Mouse (Mus musculus) spleen, adult 2 months (tissue): Measurements from ENCODE around the gene Slc9a3r2. TPM values are rescaled to one million over a fixed set of nuclear protein-coding genes. Genes with fewer than 3 reads are reported as not detected.
A peak's percentile ranks its signal among the peaks of the same experiment; 100 is the strongest.
"Not testable (repeated sequence)": the region's sequence is repeated elsewhere in the genome, so short reads cannot be mapped to it uniquely, and the experiment has no call there.

ENCODE experiments used
- DNase-seq, 2 experiments: peaks; one replicate each; pipeline versions ENCODE4 v3.0.0 to v3.0.0-alpha.2; 2012 to 2021; ENCODE audit warnings: low spot score in 2 of 2, low read depth in 1 of 2
- H3K27ac ChIP-seq: fragments of 200-500 bp; 2 replicates; pipeline ENCODE4 v1.5.1; 2012; ENCODE audit warnings: low read length, inconsistent platforms; ENCODE audit not compliant: insufficient read depth
- H3K27me3 ChIP-seq: fragments of 200-500 bp; 2 replicates; pipeline ENCODE4 v1.6.1; 2012; ENCODE audit warnings: mild to moderate bottlenecking, moderate library complexity, low read length, inconsistent platforms; ENCODE audit not compliant: control insufficient read depth, insufficient read depth
- H3K36me3 ChIP-seq: fragments of 200-500 bp; 2 replicates; pipeline ENCODE4 v1.6.1; 2012; ENCODE audit warnings: mild to moderate bottlenecking, low read length, inconsistent platforms; ENCODE audit not compliant: control insufficient read depth, insufficient read depth
- H3K4me1 ChIP-seq: fragments of 200-500 bp; 2 replicates; pipeline ENCODE4 v1.6.1; 2011; ENCODE audit warnings: inconsistent platforms; ENCODE audit not compliant: control insufficient read depth, insufficient read depth, insufficient read length
- H3K4me3 ChIP-seq: fragments of 200-500 bp; 2 replicates; pipeline ENCODE4 v1.5.1; 2011; ENCODE audit warnings: mild to moderate bottlenecking, inconsistent platforms; ENCODE audit not compliant: insufficient read depth, insufficient read length; ENCODE audit errors: extremely low read depth
- CTCF ChIP-seq: fragments of 200-500 bp; IDR thresholded peaks from 2 replicates; pipeline ENCODE4 v1.5.1; 2011; ENCODE audit warnings: mild to moderate bottlenecking, inconsistent platforms; ENCODE audit not compliant: insufficient read depth, insufficient read length, insufficient replicate concordance; ENCODE audit errors: extremely low read depth
- POLR2A ChIP-seq: fragments of 200-500 bp; IDR thresholded peaks from 2 replicates; pipeline ENCODE4 v1.6.1; 2011; ENCODE audit warnings: low read depth, low read length, inconsistent platforms
- WGBS: fragments of 180-500 bp; shearing (Covaris S2); methylation state at CpG from one replicate; pipeline ENCODE4 v1.1.7; 2018; 5-methylcytosine and 5-hydroxymethylcytosine counted together
- polyA plus RNA-seq: library from polyadenylated mRNA; depleted of rRNA; stranded (reverse); fragments of >200 nt; gene quantifications from 2 replicates; pipeline ENCODE4 v1.2.3, GENCODE M21; 2012

Slc9a3r2 gene
- polyA plus RNA-seq, 1 experiment, result 62.2 TPM

DNA sequence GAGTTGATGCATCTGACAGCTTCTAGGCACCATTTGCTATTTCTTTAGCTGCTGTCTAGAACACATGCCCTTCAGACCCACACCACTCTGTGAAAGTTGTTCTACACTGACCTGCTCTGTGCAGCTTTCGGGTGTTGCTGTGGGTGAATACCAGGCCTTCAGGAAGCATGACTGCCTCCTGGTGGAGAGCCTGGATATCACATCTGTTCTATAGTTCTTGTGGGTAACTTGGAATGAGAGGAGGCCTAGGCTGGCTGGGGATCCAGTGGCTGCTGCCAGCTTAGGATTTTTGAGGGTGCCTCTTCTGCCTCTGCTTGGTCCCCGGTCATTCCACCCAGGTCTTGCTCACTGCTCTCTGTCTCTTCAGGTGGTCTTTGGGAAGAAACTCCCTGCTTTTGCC is 26.1 kb upstream of the Slc9a3r2 start:
- peak; percentile 56 to 66 for DNase-seq
- 70% methylated on average over 2 of the region's 2 CpGs for WGBS
- Histone ChIP-seq H3K27ac (no peak overlapping the region), H3K4me3 (no peak overlapping the region), H3K36me3 (peaks cover 33% of the 10 kb centered on the region), H3K4me1 (peaks cover 5% of the 10 kb centered on the region; the same call in 1 of the 2 replicates), H3K27me3 (no peaks in the 10 kb centered on the region)
- peak; percentile 67; the same call in 1 of the 2 replicates for TF ChIP-seq CTCF
- no peak for TF ChIP-seq POLR2A

DNA sequence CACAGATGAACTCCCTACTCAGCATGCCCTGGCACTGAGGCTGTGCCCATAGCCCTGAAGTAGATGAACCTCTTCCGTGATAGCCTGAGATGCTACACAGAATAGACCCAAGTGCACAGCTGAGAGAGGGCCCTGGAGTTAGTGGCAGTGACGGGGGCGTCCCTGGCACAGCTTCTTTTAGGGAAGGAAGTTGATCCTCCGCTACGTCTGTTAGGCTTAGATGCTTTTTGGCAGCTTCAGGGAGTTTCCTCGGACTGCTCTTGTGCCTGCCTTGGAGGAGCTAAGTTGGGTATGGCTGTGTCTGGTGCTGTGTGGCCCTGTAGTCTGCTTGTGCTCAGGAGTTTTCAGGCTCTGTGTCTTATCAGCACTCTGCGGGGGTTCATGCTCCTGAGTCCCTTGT is 24.1 kb upstream of the Slc9a3r2 start:
- Histone ChIP-seq H3K36me3 (peaks cover 16% of the 10 kb centered on the region), H3K27ac (no peak overlapping the region), H3K4me3 (no peak overlapping the region), H3K4me1 (peaks cover 12% of the 10 kb centered on the region; the same call in 1 of the 2 replicates), H3K27me3 (no peaks in the 10 kb centered on the region)
- 52% methylated on average over 7 of the region's 7 CpGs for WGBS
- DNase-seq, result no peak
- TF ChIP-seq CTCF (no peak), POLR2A (no peak)

DNA sequence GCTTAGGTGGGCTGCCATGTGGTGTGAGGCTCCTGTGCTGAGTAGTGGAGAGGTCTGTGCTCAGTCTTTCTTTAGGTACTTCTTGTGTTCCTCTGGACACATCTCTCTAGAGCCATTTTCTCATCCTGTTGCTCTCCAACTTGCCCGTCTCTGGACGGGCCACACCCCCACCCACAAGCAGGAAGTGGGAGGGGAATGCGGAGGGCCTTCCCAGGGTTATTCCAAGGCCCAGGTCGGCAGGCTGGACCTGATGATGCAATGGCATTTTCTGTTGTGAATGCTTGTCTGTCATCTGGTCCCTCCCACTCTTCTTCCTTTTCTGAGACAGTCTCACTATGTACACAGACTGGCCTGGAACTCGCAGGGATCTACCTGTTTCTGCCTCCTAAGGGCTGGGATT is 22.0 kb upstream of the Slc9a3r2 start:
- Histone ChIP-seq H3K27me3 (no peaks in the 10 kb centered on the region), H3K27ac (no peak overlapping the region), H3K4me1 (peaks cover 12% of the 10 kb centered on the region; the same call in 1 of the 2 replicates), H3K36me3 (peaks cover 3% of the 10 kb centered on the region), H3K4me3 (no peak overlapping the region)
- 41% methylated on average over 5 of the region's 5 CpGs for WGBS
- TF ChIP-seq POLR2A (no peak), CTCF (no peak)
- no peak for DNase-seq

- WGBS, result 70% methylated on average over 5 of the region's 5 CpGs
- TF ChIP-seq POLR2A (no peak), CTCF (no peak)
- H3K27ac ChIP-seq, result no peak overlapping the region
- H3K36me3 ChIP-seq, result no peaks in the 10 kb centered on the region
- H3K4me3 ChIP-seq, result no peak overlapping the region
- peaks cover 12% of the 10 kb centered on the region; the same call in 1 of the 2 replicates for H3K4me1 ChIP-seq
- DNase-seq, result no peak
- H3K27me3 ChIP-seq, result no peaks in the 10 kb centered on the region
Measured at GRCm38 (mm10) chr17:24671346-24671745, 21.2 kb upstream of the Slc9a3r2 start.

DNA sequence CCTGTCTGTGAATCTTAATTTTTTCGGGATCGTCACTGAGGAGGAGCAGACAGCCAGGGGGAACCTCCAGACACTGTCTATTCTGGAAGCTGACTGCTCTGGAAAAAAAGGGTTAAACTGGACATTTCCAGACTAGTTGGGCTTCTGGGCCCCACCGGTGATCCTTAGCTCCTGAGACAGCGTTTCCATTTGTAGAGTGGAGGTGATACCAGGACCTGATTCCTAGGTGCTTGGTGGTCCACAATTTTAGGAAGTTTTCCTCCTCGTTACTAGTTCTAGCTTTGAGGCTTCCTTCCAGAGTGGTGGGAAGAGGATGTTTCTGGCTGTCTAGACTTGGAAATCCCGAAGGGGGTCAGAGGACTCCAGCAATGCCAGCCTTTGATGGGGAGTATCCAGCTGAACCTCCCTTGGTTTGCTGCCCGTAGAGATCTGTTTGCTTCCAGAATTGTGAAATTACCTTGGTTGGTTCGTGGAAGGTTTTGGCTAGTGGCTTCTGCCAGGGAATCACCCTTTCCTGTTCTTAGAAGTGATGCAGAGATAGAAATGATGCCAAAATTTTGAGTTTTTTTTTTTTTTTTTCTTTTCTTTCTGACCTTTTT is 20.2 kb upstream of the Slc9a3r2 start:
- DNase-seq, result no peak
- no peaks in the 10 kb centered on the region for H3K36me3 ChIP-seq

DNA sequence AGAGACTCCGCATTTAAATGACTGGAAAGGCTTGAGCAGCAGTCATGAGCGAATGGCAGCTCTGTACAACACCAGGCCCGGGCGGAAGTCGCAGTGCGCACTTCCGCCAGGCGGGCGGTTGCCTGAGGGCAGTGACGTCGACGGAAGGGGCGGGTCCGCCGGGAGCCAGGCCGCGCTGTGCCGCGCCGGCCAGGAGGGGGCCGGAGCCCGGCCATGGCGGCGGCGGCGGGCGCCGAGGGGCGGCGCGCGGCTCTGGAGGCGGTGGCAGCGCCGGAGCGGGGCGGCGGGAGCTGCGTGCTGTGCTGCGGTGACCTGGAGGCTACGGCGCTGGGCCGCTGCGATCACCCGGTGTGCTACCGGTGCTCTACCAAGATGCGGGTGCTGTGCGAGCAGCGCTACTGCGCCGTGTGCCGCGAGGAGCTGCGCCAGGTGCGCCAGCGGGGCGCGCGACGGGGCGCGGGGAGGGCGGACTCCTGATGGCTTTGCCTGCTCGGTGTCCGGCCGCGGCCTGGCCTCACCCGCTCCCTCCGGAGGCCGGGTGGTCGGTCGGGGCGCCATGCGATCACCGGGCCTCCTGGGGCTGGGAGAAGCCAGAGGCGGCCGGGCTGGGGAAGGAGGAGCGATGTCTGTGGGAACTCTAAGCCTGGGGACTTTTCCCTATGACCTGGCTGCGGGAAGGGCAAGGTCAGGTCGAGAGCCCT is 19.6 kb upstream of the Slc9a3r2 start, which contains the start of gene Zfp598:
Gene Zfp598 (plus strand): TSS at position 143 of the 701 bp plus-strand sequence.
- DNase-seq, result peak; percentile 86 to 94
- H3K4me1 ChIP-seq, result peaks cover 12% of the 10 kb centered on the region; the same call in 1 of the 2 replicates
- H3K27ac ChIP-seq, result peak within 1 kb of the TSS; percentile 58
- H3K4me3 ChIP-seq, result peak within 1 kb of the TSS; percentile 76
- no peak for TF ChIP-seq CTCF
- peak; percentile 41; the same call in 1 of the 2 replicates for TF ChIP-seq POLR2A
- WGBS, result 1% methylated on average over 76 of the region's 80 CpGs
- H3K27me3 ChIP-seq, result no peaks in the 10 kb centered on the region
- H3K36me3 ChIP-seq, result no peaks in the 10 kb centered on the region

More for the DNA sequence above, 20.2 kb upstream of the Slc9a3r2 start:
- Histone ChIP-seq H3K27ac (no peak overlapping the region), H3K4me3 (peak overlapping the region; percentile 76), H3K27me3 (no peaks in the 10 kb centered on the region), H3K4me1 (peaks cover 12% of the 10 kb centered on the region; the same call in 1 of the 2 replicates)
- 11% methylated on average over 8 of the region's 8 CpGs for WGBS
- TF ChIP-seq POLR2A (no peak), CTCF (no peak)

- not testable (repeated sequence) for DNase-seq, H3K27me3 ChIP-seq, H3K36me3 ChIP-seq
- 8% methylated on average over 15 of the region's 15 CpGs for WGBS
- H3K4me3 ChIP-seq, result peak overlapping the region; percentile 49
- peak overlapping the region; percentile 46; the same call in 1 of the 2 replicates for H3K27ac ChIP-seq
- H3K4me1 ChIP-seq, result peaks cover 12% of the 10 kb centered on the region; the same call in 1 of the 2 replicates
Measured at GRCm38 (mm10) chr17:24669214-24669544, 19.1 kb upstream of the Slc9a3r2 start.
